Mouse (Mus musculus): ENCODE data around the gene Hsp90aa1.
"Not testable (repeated sequence)": the region's sequence is repeated elsewhere in the genome, so short reads cannot be mapped to it uniquely, and the experiment has no call there.

Hsp90aa1 gene

GRCm38 (mm10) chr12:110698523-110699170 lies 3.9 kb downstream of the Hsp90aa1 start:
- DNase-seq, result no peak

- DNase-seq, result no peak
Observed at GRCm38 (mm10) chr12:110698080-110698479, 4.4 kb downstream of the Hsp90aa1 start.

GRCm38 (mm10) chr12:110697457-110697856 lies 5.1 kb downstream of the Hsp90aa1 start:
- DNase-seq, result no peak

DNA sequence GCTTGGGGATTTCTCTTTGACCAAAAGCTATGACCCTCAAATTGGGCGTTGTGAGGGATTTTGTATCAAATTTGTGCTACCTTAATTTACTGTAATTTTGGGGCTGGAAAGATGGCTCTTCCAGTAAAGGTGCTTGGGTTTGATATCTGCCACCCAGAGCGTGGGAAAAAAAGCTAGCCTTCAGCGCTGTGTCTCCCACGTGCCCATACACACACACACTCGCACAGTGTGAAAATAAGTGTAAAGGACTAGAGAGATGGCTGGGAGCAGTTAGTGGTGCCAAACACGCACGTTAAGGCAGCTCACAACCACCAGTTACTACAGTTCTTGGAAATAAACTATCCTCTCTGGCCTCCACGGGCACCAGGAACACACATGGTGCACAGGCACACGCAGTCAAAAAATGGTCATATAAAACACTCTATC lies 5.5 kb downstream of the Hsp90aa1 start:
- DNase-seq, result no peak

- peak; percentile 99 for DNase-seq
Observed at GRCm38 (mm10) chr12:110696173-110696974, 6.2 kb downstream of the Hsp90aa1 start.

DNA sequence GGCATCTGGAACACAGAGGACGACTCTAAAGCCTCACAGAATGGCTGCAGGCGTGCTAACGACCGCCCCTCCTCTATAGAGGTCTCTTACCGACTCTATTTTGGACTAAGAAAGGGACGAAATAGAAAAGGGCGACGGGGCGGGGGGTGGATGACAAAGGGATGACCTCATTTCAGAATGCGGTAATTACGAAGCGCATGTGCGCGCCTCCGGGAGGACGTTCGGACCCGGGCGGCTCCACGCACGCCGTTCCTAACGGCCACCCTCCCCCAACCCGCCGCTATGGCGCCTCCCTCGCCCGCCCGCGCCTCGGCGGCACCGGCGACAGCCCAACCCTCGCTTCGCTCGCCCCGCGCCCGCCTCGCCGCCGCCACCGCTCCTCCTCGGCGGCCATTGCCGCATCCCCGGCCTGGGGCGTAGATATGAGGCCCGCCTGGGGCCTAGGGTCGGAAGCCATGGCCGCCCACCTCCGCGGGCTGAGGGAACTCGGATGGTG lies 6.8 kb downstream of the Hsp90aa1 start:
- DNase-seq, result no peak

- DNase-seq, result not testable (repeated sequence)
Observed at GRCm38 (mm10) chr12:110693378-110693777, 9.2 kb downstream of the Hsp90aa1 start.

DNA sequence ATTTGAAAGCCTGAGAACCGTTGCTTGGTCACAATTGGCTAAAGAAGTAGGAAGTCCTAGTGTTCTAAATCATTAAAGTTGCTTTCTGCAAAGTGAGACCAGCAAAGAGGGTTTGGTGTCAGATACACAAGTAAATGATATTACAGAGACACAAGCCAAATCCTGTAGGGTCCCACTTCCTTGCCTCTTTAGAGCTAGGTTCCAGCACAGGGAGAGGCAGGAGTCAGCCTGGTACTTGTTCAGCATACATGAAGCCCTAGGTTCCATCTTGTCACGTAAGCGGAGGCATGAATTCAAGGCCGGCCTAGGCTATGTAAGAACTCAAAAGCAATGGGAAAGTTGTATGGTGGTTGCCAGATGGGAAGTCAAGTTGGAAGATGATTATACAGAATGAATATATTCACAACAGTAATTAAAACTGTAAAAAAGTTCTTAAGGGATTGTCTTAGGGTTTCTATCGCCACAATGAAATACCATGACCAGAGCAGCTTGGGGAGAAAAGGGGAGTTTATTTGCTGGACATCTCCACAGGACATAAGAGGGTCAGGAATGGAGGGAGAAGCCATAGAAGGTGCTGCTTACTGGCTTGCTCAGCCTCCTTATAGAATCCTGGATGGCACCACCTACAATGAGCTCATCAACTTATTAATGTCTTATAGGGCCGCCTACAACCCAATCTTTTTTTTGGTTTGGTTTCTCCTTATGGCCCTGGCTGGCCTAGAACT lies 12.4 kb downstream of the Hsp90aa1 start:
- DNase-seq, result no peak

GRCm38 (mm10) chr12:110688921-110689320 lies 13.6 kb downstream of the Hsp90aa1 start:
- DNase-seq, result not testable (repeated sequence)

GRCm38 (mm10) chr12:110687894-110688734 lies 14.4 kb downstream of the Hsp90aa1 start:
- no peak for DNase-seq

- DNase-seq, result no peak
Observed at GRCm38 (mm10) chr12:110683580-110683979, 18.9 kb downstream of the Hsp90aa1 start.

DNA sequence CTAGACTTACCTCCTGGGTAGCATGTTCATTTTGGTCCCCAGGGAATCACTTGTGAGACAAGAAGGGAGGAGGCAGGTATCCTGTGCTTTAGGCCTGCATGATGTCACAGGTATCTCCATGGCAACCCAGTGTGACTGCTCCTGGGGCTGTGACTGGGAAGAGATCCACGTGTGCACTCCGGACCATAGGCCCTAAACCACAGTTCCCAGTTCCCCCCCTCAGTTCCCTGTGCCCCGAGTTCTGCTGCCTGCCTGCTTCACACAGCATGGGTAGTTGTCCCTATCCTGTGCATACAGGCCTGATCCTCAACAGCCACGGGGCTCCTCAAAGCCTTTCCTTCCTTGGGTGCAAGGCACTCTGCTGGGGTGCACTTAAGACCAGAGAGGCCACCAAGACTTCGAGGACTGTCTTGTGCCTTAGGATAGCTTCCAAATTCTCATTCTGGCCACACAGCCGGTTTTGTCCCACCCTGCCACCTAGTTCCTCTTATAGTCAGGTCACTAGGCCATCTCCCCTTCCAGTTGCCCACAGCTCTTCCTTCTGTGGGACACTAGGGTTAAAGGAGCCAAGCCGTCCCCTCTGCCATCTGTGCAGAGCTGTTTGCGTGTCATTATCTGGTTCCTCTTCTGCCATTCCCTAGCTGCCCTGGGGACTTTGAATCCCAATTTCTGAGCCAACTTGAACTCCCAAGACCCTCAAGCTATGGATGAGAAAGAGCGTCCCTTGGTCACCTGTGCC lies 19.8 kb downstream of the Hsp90aa1 start, which contains the start of gene 1700001K19Rik:
Gene 1700001K19Rik (minus strand): TSS at position 59 of the 739 bp plus-strand sequence.
- DNase-seq, result no peak

DNA sequence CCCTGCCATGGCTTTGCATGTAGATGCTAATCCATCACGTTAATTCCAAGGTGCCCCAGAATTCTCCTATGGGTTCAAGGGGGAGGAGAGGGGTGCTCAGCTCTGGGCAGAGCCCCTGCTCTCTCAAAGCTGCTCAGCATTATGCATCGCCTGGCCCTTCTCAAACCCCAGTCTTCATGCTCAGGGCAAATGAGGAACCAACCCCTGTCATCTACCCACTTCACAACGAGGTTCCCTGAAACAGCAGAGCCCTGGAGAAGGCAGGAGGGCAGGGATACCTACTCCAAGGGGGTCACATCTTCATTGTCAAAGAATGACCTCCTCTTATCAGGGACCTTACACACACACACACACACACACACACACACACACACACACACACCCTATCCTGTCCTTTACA lies 20.6 kb downstream of the Hsp90aa1 start:
- no peak for DNase-seq

DNA sequence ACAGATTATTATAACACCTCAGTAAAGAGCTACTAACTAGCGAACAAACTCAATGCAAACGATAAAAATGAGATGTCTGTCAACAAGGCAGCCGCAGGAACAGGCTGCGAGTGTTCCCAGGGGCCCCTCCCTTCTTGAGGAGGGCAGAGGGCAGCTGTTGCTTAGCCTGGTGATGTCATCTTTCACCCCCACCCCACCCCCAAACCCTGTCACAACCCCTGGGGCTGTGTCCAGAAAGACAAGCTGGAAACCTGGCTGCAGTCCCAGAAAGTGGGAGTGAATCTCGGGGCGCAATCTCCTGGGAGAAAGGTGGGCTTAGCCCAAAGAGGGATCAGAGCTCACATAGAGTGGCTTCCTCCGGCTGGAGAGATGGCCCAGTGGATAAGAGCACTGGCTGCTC lies 21.3 kb downstream of the Hsp90aa1 start:
- DNase-seq, result no peak

- DNase-seq, result peak in 1 of 2 experiments; percentile 25
Observed at GRCm38 (mm10) chr12:110674243-110674642, 28.3 kb downstream of the Hsp90aa1 start.

DNA sequence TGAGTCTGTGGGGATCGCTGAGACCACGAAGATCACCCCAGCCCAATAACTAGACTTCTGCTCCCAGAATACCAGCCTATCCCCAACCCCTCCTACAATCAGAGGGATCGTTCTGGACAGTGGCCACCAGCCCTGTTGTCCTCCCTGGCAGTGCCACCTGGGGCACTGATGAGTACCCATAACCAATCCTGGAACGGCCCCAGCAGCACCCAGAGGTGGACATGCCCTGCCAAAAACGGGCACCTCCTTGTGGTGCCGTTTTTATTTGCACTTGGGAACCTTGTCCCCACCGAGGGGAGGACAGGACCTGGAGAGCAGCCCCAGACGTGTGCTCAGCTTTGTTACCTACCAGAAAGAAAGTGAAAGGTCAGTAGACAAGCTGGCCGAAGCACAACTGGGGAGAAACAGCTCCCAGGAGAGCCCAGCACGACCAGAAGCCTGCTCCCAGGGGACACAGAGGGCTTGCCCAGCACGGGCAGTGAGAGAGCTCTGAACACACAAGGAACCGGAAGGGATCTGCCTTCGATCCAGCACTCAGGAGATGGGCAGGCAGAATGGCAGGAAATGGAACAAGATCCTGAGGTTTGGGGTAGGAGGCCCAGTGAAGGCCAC lies 35.0 kb downstream of the Hsp90aa1 start:
- DNase-seq, result no peak

DNA sequence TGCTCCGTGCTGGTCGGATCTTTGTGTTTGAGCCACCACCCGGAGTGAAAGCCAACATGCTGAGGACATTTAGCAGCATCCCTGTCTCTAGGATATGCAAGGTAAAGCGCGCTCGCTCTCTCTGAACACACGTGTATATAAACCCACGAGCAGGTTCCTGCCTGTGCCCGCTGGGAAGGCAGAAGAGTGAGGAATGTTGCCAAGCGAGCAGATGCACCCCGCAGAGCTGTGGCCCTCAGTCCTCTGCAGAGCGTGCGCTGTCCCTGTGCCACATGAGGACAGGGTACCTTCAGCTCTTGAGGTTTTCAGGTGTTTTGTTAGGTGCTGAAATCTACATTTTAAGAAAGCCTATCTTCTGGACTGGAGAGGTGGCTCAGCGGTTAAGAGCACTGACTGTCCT lies 40.8 kb downstream of the Hsp90aa1 start:
- no peak for DNase-seq

- DNase-seq, result no peak
Observed at GRCm38 (mm10) chr12:110651464-110651863, 51.1 kb downstream of the Hsp90aa1 start.

- DNase-seq, result no peak
Observed at GRCm38 (mm10) chr12:110650241-110650641, 52.3 kb downstream of the Hsp90aa1 start.
